Mouse (Mus musculus) mesoderm, embryonic 11.5 days (tissue): ENCODE measurements around the gene Atp8a1.
"Not testable (repeated sequence)": the region's sequence is repeated elsewhere in the genome, so short reads cannot be mapped to it uniquely, and the experiment has no call there.

ENCODE experiments used
- DNase-seq: peaks from one replicate; pipeline ENCODE4 v3.0.0-alpha.2; 2012; ENCODE audit warnings: low read depth, low spot score

Atp8a1 gene

GRCm38 (mm10) chr5:67826935-67827334, 20.3 kb downstream of the Atp8a1 start:
- no peak for DNase-seq

GRCm38 (mm10) chr5:67826278-67826677, 21.0 kb downstream of the Atp8a1 start:
- no peak for DNase-seq

GRCm38 (mm10) chr5:67824600-67824999, 22.6 kb downstream of the Atp8a1 start:
- DNase-seq, result no peak

GRCm38 (mm10) chr5:67823771-67824170, 23.5 kb downstream of the Atp8a1 start:
- no peak for DNase-seq

- DNase-seq, result no peak
Observed at GRCm38 (mm10) chr5:67822619-67823018, 24.6 kb downstream of the Atp8a1 start.

- no peak for DNase-seq
Observed at GRCm38 (mm10) chr5:67821987-67822401, 25.2 kb downstream of the Atp8a1 start.

- DNase-seq, result no peak
Observed at GRCm38 (mm10) chr5:67821185-67821584, 26.0 kb downstream of the Atp8a1 start.

GRCm38 (mm10) chr5:67819451-67819850, 27.8 kb downstream of the Atp8a1 start:
- no peak for DNase-seq

- no peak for DNase-seq
Observed at GRCm38 (mm10) chr5:67815572-67816325, 31.5 kb downstream of the Atp8a1 start.

GRCm38 (mm10) chr5:67815060-67815459, 32.2 kb downstream of the Atp8a1 start:
- DNase-seq, result not testable (repeated sequence)

- DNase-seq, result no peak
Observed at GRCm38 (mm10) chr5:67814437-67814965, 32.7 kb downstream of the Atp8a1 start.

- DNase-seq, result no peak
Observed at GRCm38 (mm10) chr5:67813334-67813733, 33.9 kb downstream of the Atp8a1 start.

- DNase-seq, result no peak
Observed at GRCm38 (mm10) chr5:67802174-67803030, 44.8 kb downstream of the Atp8a1 start.

GRCm38 (mm10) chr5:67800801-67801200, 46.4 kb downstream of the Atp8a1 start:
- DNase-seq, result no peak

- DNase-seq, result no peak
Observed at GRCm38 (mm10) chr5:67799785-67800184, 47.4 kb downstream of the Atp8a1 start.

GRCm38 (mm10) chr5:67798348-67798747, 48.9 kb downstream of the Atp8a1 start:
- no peak for DNase-seq

GRCm38 (mm10) chr5:67797006-67797958, 50.0 kb downstream of the Atp8a1 start:
- DNase-seq, result no peak

- no peak for DNase-seq
Observed at GRCm38 (mm10) chr5:67794129-67794800, 53.0 kb downstream of the Atp8a1 start.

GRCm38 (mm10) chr5:67782775-67783174, 64.5 kb downstream of the Atp8a1 start:
- DNase-seq, result no peak

- DNase-seq, result peak; percentile 48
Observed at GRCm38 (mm10) chr5:67778026-67778425, 69.2 kb downstream of the Atp8a1 start.

- DNase-seq, result no peak
Observed at GRCm38 (mm10) chr5:67774186-67774585, 73.0 kb downstream of the Atp8a1 start.
